Mouse (Mus musculus) gastrocnemius, postnatal 25 days (tissue): ENCODE measurements at regions not wholly inside any gene's neighbourhood (a gene's known extent, or its start where the extent isn't known, plus 50 kb on each side); places are given as distances from the start of the nearest gene placed in this dataset.

Experiments used
- DNase-seq: peaks from one replicate; pipeline ENCODE4 v3.0.0; 2022

GRCm38 (mm10) chr4:110125067-110125784, 147.4 kb downstream of the Dmrta2 start:
- no peak for DNase-seq

- no peak for DNase-seq
Observed at GRCm38 (mm10) chr4:110127941-110128520, 150.2 kb downstream of the Dmrta2 start.

GRCm38 (mm10) chr4:110128918-110129317, 151.1 kb downstream of the Dmrta2 start:
- DNase-seq: no peak

- DNase-seq: no peak
Observed at GRCm38 (mm10) chr4:110129518-110129917, 151.7 kb downstream of the Dmrta2 start.

- no peak for DNase-seq
Observed at GRCm38 (mm10) chr4:110132061-110132460, 154.2 kb downstream of the Dmrta2 start.

GRCm38 (mm10) chr4:110134036-110134435, 156.2 kb downstream of the Dmrta2 start:
- DNase-seq: no peak

GRCm38 (mm10) chr4:110145229-110145628, 167.4 kb downstream of the Dmrta2 start:
- DNase-seq: no peak

DNA sequence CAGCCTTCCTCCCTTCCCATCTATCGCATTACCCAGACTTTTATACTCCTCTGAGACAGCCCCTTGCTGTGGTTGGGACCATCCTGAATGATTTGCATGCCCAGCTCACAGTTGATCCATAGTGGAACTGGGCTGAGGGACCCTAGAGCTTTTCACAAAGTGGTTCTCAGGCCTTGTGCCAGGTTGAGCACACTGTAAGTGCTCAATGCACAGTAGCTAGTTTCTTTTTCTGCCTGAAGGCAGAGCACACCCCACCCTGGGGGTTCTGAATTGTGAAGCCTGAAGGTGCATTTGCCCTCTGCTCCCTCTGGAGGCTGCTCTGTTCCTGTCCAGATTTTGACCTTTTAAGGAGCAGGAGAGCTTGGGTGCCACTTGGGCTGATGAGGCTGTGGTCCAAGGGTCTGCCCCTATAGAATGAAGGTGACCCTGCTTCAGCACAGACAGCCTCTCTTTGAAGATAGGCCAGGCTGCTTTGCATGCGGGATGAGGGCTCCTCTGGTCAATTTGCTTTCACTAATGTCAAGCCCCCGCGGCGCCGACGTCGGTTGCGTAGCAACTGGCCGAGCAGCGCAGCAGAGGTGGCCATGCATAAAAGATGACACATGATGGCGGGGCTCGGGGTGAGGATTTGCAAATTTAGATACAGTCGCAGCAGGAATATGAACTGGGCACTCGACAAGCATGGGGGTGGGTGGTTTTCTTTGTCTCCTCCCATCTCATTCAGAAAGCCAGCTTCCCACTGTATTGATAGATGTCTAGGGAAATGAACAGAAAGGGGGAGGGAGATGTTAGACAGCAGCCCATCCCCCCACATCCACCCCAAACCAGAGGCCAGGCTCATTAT, 174.5 kb downstream of the Dmrta2 start:
- DNase-seq: no peak
